In genomic region chr2:142967250-142967649, GRCm38 (mm10) we compare ENCODE assay signal across 8 mouse cellular contexts.
DNase-seq lines count a peak whose midpoint lies in the region; ATAC-seq and TF ChIP-seq lines count a peak whose summit lies in the region.

No protein-coding gene starts in this region.

- no peak overlapping the region for H3K4me3 ChIP-seq in forebrain, postnatal 0 days (ENCODE audit: low read depth, low read length)
- no peak overlapping the region for H3K4me3 ChIP-seq in limb, embryonic 10.5 days

- no peak overlapping the region for H3K9ac ChIP-seq in forebrain, postnatal 0 days

- no peaks in the 10 kb centered on the region for H3K9me3 ChIP-seq in forebrain, postnatal 0 days (ENCODE audit: low read length)
- H3K9me3 ChIP-seq in limb, embryonic 10.5 days (replicated peaks), result no peaks in the 10 kb centered on the region

- peak; percentile 84 for ATAC-seq in forebrain, postnatal 0 days

- H3K27ac ChIP-seq in forebrain, postnatal 0 days (ENCODE audit: low read depth, low read length), result no peak overlapping the region
- no peak overlapping the region for H3K27ac ChIP-seq in limb, embryonic 10.5 days

- no peaks in the 10 kb centered on the region for H3K4me1 ChIP-seq in forebrain, postnatal 0 days (ENCODE audit: insufficient read depth)
- no peaks in the 10 kb centered on the region for H3K4me1 ChIP-seq in limb, embryonic 10.5 days

- peak; percentile 11 to 13 for DNase-seq in urinary bladder, adult 18-20 months (ENCODE audit: low spot score in 2 of 2)
- DNase-seq in urinary bladder, postnatal 10 days (ENCODE audit: low spot score), result no peak
- DNase-seq in cerebellum, adult 11 months, result peak; percentile 47
- DNase-seq in forebrain, postnatal 0 days, result peak; percentile 82
- DNase-seq in kidney, adult 9 months, result peak; percentile 66
- DNase-seq in limb, embryonic 10.5 days (ENCODE audit: low spot score), result peak; percentile 68
- peak; percentile 52 for DNase-seq in naive thymus-derived CD4-positive, alpha-beta T cell, adult 2 months (ENCODE audit: low read depth)
- DNase-seq in thymus, postnatal 0 days (ENCODE audit: low spot score), result peak; percentile 35

- H3K4me2 ChIP-seq in forebrain, postnatal 0 days (ENCODE audit: low read depth), result no peak overlapping the region

- 7% methylated on average over 4 of the region's 4 CpGs for WGBS in forebrain, postnatal 0 days
- 27% methylated on average over 4 of the region's 4 CpGs for WGBS in limb, embryonic 10.5 days

- TF ChIP-seq CTCF in forebrain, postnatal 0 days (IDR thresholded peaks at IDR 0.05; ENCODE audit: low read depth), result peak; percentile 93

- no peaks in the 10 kb centered on the region for H3K27me3 ChIP-seq in forebrain, postnatal 0 days (ENCODE audit: insufficient read depth, low read length)
- no peaks in the 10 kb centered on the region for H3K27me3 ChIP-seq in limb, embryonic 10.5 days (ENCODE audit: low read depth, poor library complexity, severe bottlenecking)

- H3K36me3 ChIP-seq in forebrain, postnatal 0 days (ENCODE audit: insufficient read depth), result no peaks in the 10 kb centered on the region
- no peaks in the 10 kb centered on the region for H3K36me3 ChIP-seq in limb, embryonic 10.5 days
